Mouse (Mus musculus): ENCODE results near the gene Opn4. TPM values are rescaled to one million over a fixed set of nuclear protein-coding genes. Genes with fewer than 3 reads are reported as not detected.

Gene Opn4
- total and polyA plus RNA-seq, 3 experiments, result not detected

DNA sequence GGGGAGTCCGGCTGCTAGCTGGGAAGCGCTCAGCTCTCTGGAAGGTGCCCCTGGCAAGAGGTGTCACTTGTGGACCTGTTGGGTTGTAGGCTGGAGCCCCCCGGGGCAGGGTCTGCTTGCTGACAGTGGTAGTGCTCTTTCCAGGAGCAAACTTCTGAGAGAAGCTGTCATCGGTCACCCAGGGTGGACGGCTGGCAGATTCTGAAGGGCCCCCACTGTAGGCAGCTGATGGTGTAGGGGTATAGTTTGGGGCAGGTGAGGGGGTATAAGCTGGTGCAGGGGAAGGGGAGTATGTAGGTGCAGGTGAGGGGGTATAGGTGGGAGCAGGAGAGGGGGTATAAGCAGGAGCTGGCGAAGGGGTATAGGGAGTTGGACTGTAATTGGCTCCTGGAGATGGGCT is 55.9 kb downstream of the Opn4 start:
- no peak overlapping the region for H3K9ac ChIP-seq (ENCODE audit: control insufficient read depth, low read depth, low read length, poor library complexity, severe bottlenecking)
- no peak for TF ChIP-seq GATA1 (IDR thresholded peaks at IDR 0.05; ENCODE audit: low read depth, low read length)
- TF ChIP-seq MAX (IDR thresholded peaks at IDR 0.05; ENCODE audit: low read length), result no peak
- TF ChIP-seq EP300 (IDR thresholded peaks at IDR 0.05; ENCODE audit: low read depth in 1 of 2, low read length in 2 of 2), result no peak
- TF ChIP-seq ZC3H11A (IDR thresholded peaks at IDR 0.05; ENCODE audit: low read depth, low read length), result no peak
- TF ChIP-seq MAZ (IDR thresholded peaks at IDR 0.05; ENCODE audit: low read depth, low read length), result no peak
- TF ChIP-seq E2F4 (IDR thresholded peaks at IDR 0.05; ENCODE audit: borderline replicate concordance, low read depth, low read length), result no peak
- TF ChIP-seq KAT2A (conservative IDR thresholded peaks at IDR 0.05; ENCODE audit: low read depth, low read length), result no peak
- TF ChIP-seq USF2 (IDR thresholded peaks at IDR 0.05; ENCODE audit: borderline replicate concordance in 1 of 2, insufficient read depth in 1 of 2, low read depth in 1 of 2, low read length in 2 of 2), result no peak
- TF ChIP-seq ZMIZ1 (IDR thresholded peaks at IDR 0.05; ENCODE audit: low read depth, low read length), result no peak
- no peak for TF ChIP-seq TBP (IDR thresholded peaks at IDR 0.05; ENCODE audit: low read depth, low read length)
- TF ChIP-seq TCF12 (IDR thresholded peaks at IDR 0.05; ENCODE audit: low read depth, low read length), result no peak
- no peak for TF ChIP-seq ELF1 (IDR thresholded peaks at IDR 0.05; ENCODE audit: low read depth, low read length)
- H3K79me2 ChIP-seq (ENCODE audit: control insufficient read depth, insufficient read depth, low read length, poor library complexity), result no peaks in the 10 kb centered on the region
- no peak for DNase-seq (ENCODE audit: low read depth, low spot score)
- no peaks in the 10 kb centered on the region for H3K9me3 ChIP-seq (replicated peaks; ENCODE audit: insufficient read depth, low read length)
- no peak overlapping the region for H3K4me3 ChIP-seq (ENCODE audit: control insufficient read depth in 1 of 2, insufficient read depth in 1 of 2, low read depth in 2 of 2, low read length in 2 of 2)
- H3K4me1 ChIP-seq (ENCODE audit: control insufficient read depth in 1 of 2, insufficient read depth in 2 of 2, low read length in 2 of 2), result no peaks in the 10 kb centered on the region
- no peaks in the 10 kb centered on the region for H3K36me3 ChIP-seq (ENCODE audit: control insufficient read depth in 1 of 2, insufficient read depth in 2 of 2, low read length in 2 of 2)
- H3K27ac ChIP-seq (ENCODE audit: control insufficient read depth, low read depth, low read length), result no peak overlapping the region
- peaks cover 0 to 3% of the 10 kb centered on the region in 2 experiments; a peak in 2 of 4 replicates for H3K27me3 ChIP-seq (ENCODE audit: control insufficient read depth in 1 of 2, insufficient read depth in 2 of 2, low read length in 2 of 2)

DNA sequence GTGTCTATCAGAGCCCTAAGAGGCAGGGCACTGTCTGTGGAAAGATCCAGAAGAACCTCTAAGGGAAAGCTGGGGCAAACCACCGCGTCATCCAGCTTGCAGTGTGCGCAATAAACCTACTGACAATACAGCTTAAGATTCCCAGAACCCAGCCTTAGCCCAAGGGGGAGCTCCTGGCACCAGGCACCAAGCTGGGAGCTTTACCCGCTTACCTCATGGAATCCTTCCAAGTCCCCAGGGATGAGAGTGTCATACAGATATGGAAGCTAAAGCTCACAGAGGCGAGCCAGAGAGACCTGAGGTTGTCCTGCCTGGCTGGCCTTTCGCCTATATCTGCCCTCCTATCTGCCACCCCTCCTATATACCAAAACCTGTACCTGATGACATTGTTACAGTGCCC is 56.3 kb downstream of the Opn4 start:
- H3K36me3 ChIP-seq (ENCODE audit: control insufficient read depth in 1 of 2, insufficient read depth in 2 of 2, low read length in 2 of 2), result no peaks in the 10 kb centered on the region
- no peak overlapping the region for H3K4me3 ChIP-seq (ENCODE audit: control insufficient read depth in 1 of 2, insufficient read depth in 1 of 2, low read depth in 2 of 2, low read length in 2 of 2)
- H3K9me3 ChIP-seq (replicated peaks; ENCODE audit: insufficient read depth, low read length), result no peaks in the 10 kb centered on the region
- H3K27me3 ChIP-seq (ENCODE audit: control insufficient read depth in 1 of 2, insufficient read depth in 2 of 2, low read length in 2 of 2), result peaks cover 1 to 3% of the 10 kb centered on the region in 2 experiments; a peak in 3 of 4 replicates
- no peaks in the 10 kb centered on the region for H3K4me1 ChIP-seq (ENCODE audit: control insufficient read depth in 1 of 2, insufficient read depth in 2 of 2, low read length in 2 of 2)
- DNase-seq (ENCODE audit: low read depth, low spot score), result no peak
- no peaks in the 10 kb centered on the region for H3K79me2 ChIP-seq (ENCODE audit: control insufficient read depth, insufficient read depth, low read length, poor library complexity)
- no peak overlapping the region for H3K27ac ChIP-seq (ENCODE audit: control insufficient read depth, low read depth, low read length)
- no peak for TF ChIP-seq POLR2AphosphoS2 (IDR thresholded peaks at IDR 0.05; ENCODE audit: low read length)
- TF ChIP-seq POLR2AphosphoS5 (IDR thresholded peaks at IDR 0.05; ENCODE audit: borderline replicate concordance, low read depth, low read length), result no peak
- TF ChIP-seq MYB (IDR thresholded peaks at IDR 0.05; ENCODE audit: low read depth, low read length), result no peak
- no peak for TF ChIP-seq MAFK (IDR thresholded peaks at IDR 0.05; ENCODE audit: borderline replicate concordance, low read depth, low read length)
- no peak for TF ChIP-seq ZNF384 (IDR thresholded peaks at IDR 0.05; ENCODE audit: low read depth, low read length)
- no peak for TF ChIP-seq SMC3 (IDR thresholded peaks at IDR 0.05; ENCODE audit: low read depth, low read length)
- TF ChIP-seq BHLHE40 (IDR thresholded peaks at IDR 0.05; ENCODE audit: borderline replicate concordance, low read depth, low read length), result no peak
- no peak for TF ChIP-seq MEF2A (IDR thresholded peaks at IDR 0.05; ENCODE audit: extremely low read depth, insufficient replicate concordance, low read depth, low read length, poor library complexity, severe bottlenecking)
- TF ChIP-seq JUND (IDR thresholded peaks at IDR 0.05; ENCODE audit: low read depth, low read length), result no peak
- no peak for TF ChIP-seq GATA1 (IDR thresholded peaks at IDR 0.05; ENCODE audit: low read depth, low read length)
- no peak for TF ChIP-seq ETS1 (IDR thresholded peaks at IDR 0.05; ENCODE audit: low read depth, low read length)
- TF ChIP-seq RCOR1 (IDR thresholded peaks at IDR 0.05; ENCODE audit: low read depth, low read length), result no peak
- TF ChIP-seq MXI1 (IDR thresholded peaks at IDR 0.05; ENCODE audit: low read depth, low read length), result no peak
- no peak for TF ChIP-seq NRF1 (IDR thresholded peaks at IDR 0.05; ENCODE audit: insufficient read depth, low read depth, low read length, poor library complexity, severe bottlenecking)
- TF ChIP-seq MAZ (IDR thresholded peaks at IDR 0.05; ENCODE audit: low read depth, low read length), result no peak
- no peak for TF ChIP-seq USF1 (IDR thresholded peaks at IDR 0.05; ENCODE audit: low read depth, low read length)
- TF ChIP-seq NELFE (IDR thresholded peaks at IDR 0.05; ENCODE audit: low read depth, low read length), result no peak
- TF ChIP-seq TBP (IDR thresholded peaks at IDR 0.05; ENCODE audit: low read depth, low read length), result no peak
- no peak for TF ChIP-seq KAT2A (conservative IDR thresholded peaks at IDR 0.05; ENCODE audit: low read depth, low read length)
- no peak for TF ChIP-seq CTCF (IDR thresholded peaks at IDR 0.05 in 2 of 3, conservative IDR thresholded peaks at IDR 0.05 in 1 of 3; ENCODE audit: control insufficient read depth in 1 of 3, insufficient read depth in 1 of 3, low read depth in 2 of 3, low read length in 3 of 3, poor library complexity in 1 of 3, severe bottlenecking in 1 of 3)
- H3K9ac ChIP-seq (ENCODE audit: control insufficient read depth, low read depth, low read length, poor library complexity, severe bottlenecking), result no peak overlapping the region

Measured in MEL (cell line).